Mouse (Mus musculus) hindbrain, embryonic 11.5 days (tissue): Measurements from ENCODE around the gene Htatip2. TPM values are rescaled to one million over a fixed set of nuclear protein-coding genes. Genes with fewer than 3 reads are reported as not detected.

Experiments used
- ATAC-seq: fragments of 200-750 bp; cut with Nextera tagmentation; 2 replicates; pipeline ENCODE4 v1.8.0; 2017; ENCODE audit warnings: mild to moderate bottlenecking, moderate TSS enrichment, moderate library complexity; ENCODE audit not compliant: low FRiP score
- DNase-seq: peaks from one replicate; pipeline ENCODE4 v3.0.0-alpha.2; 2015; ENCODE audit warnings: low spot score
- H3K27ac ChIP-seq: fragments of 300-500 bp; sonication (generic); 2 replicates; pipeline ENCODE4 v1.5.1; 2014; ENCODE audit warnings: mild to moderate bottlenecking, low read depth, low read length
- H3K27me3 ChIP-seq: fragments of 300-500 bp; sonication (generic); 2 replicates; pipeline ENCODE4 v1.6.1; 2014; ENCODE audit warnings: mild to moderate bottlenecking, low read length, moderate library complexity, mixed read lengths; ENCODE audit not compliant: control insufficient read depth, insufficient read depth
- H3K36me3 ChIP-seq: fragments of 300-500 bp; sonication (generic); 2 replicates; pipeline ENCODE4 v1.6.1; 2014; ENCODE audit warnings: mild to moderate bottlenecking, low read length, moderate library complexity, mixed read lengths; ENCODE audit not compliant: control insufficient read depth, insufficient read depth
- H3K4me1 ChIP-seq: fragments of 300-500 bp; sonication (generic); replicated peaks from 2 replicates; pipeline ENCODE4 v1.6.1; 2014; ENCODE audit warnings: low read length, mixed read lengths; ENCODE audit not compliant: control insufficient read depth, insufficient read depth
- H3K4me2 ChIP-seq: fragments of 300-500 bp; sonication (generic); replicated peaks from 2 replicates; pipeline ENCODE4 v1.6.1; 2014; ENCODE audit warnings: mild to moderate bottlenecking, low read depth, low read length
- H3K4me3 ChIP-seq: fragments of 300-500 bp; sonication (generic); 2 replicates; pipeline ENCODE4 v1.5.1; 2014; ENCODE audit warnings: low read depth, low read length
- H3K9ac ChIP-seq: fragments of 300-500 bp; sonication (generic); 2 replicates; pipeline ENCODE4 v1.6.1; 2014; ENCODE audit warnings: low read depth, low read length
- H3K9me3 ChIP-seq: fragments of 300-500 bp; sonication (generic); 2 replicates; pipeline ENCODE4 v1.6.1; 2016; ENCODE audit warnings: low read length; ENCODE audit not compliant: control insufficient read depth
- WGBS: fragments of 180-500 bp; shearing (Covaris S2); extraction: QIAGEN DNeasy Blood & Tissue Kit; methylation state at CpG from one replicate; pipeline ENCODE4 v1.1.7; 2014; 5-methylcytosine and 5-hydroxymethylcytosine counted together
- polyA plus RNA-seq: library from polyadenylated mRNA; unstranded; fragments of >200 nt; fragmentation: Nextera tagmentation; extraction: Ambion mirVana; gene quantifications from 2 replicates; pipeline ENCODE4 v1.2.1, GENCODE M21; 2014

The Htatip2 gene
- polyA plus RNA-seq, 1 experiment from 2014 or later: 3.3 TPM

DNA sequence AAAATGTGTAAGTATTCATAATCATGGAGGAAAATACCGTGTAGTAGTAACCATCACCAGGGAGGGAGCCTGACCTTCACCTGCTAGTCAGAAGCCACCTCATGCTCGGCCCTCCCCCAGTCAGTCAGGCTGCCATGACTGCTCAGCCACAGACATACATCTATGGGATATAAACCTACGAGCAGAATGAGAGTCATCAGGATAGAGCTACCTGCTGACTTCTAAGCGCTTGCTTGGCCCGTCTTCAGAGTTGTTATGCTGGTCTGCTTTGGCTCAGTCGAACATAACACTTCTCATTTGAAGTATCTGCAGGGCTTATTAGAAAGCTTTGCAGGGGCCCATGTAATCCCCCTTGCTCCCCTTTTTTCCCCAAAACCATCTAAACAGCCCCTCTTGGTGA lies 44.6 kb downstream of the Htatip2 start:
- H3K36me3 ChIP-seq: no peaks in the 10 kb centered on the region

DNA sequence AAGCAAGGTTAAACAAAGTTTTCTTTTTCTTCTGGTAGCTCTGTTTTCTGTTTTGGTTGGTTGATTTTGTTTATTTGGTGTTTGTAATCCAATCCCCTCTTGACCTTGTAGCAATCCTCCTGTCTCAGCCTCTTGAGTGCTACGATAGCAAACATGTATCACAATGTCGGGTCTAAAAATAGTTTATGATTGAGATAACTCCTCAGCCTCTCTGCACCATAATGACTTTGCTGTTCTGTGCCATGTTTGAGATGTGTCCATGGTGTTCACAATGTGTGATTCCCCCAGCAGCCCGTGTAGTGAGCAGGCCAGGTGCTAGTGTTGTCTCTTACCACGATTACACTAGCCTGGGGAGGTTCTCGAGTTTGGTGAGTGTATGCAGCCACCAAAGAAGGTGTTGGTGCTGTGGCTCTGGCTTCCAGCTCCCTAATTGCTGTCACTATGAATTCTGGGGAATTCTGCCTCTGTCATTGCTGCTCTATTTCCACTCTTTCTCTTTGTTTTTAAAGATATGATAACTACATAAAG lies 45.8 kb downstream of the Htatip2 start:
- WGBS: 81% methylated on average over 5 of the region's 5 CpGs
- DNase-seq: no peak
- H3K4me2 ChIP-seq: no peak overlapping the region
- no peak overlapping the region for H3K27ac ChIP-seq
- no peak overlapping the region for H3K4me3 ChIP-seq
- H3K27me3 ChIP-seq: no peaks in the 10 kb centered on the region
- no peak overlapping the region for H3K9ac ChIP-seq
- H3K9me3 ChIP-seq: no peaks in the 10 kb centered on the region
- H3K36me3 ChIP-seq: no peaks in the 10 kb centered on the region
- H3K4me1 ChIP-seq: no peaks in the 10 kb centered on the region
- ATAC-seq: no peak

More for the DNA sequence above, 44.6 kb downstream of the Htatip2 start:
- no peak overlapping the region for H3K4me3 ChIP-seq
- H3K9me3 ChIP-seq: no peaks in the 10 kb centered on the region
- no peaks in the 10 kb centered on the region for H3K4me1 ChIP-seq
- DNase-seq (no peak), ATAC-seq (no peak)
- no peaks in the 10 kb centered on the region for H3K27me3 ChIP-seq
- H3K9ac ChIP-seq: no peak overlapping the region
- no peak overlapping the region for H3K27ac ChIP-seq
- H3K4me2 ChIP-seq: no peak overlapping the region
- 92% methylated on average over 6 of the region's 6 CpGs for WGBS

DNA sequence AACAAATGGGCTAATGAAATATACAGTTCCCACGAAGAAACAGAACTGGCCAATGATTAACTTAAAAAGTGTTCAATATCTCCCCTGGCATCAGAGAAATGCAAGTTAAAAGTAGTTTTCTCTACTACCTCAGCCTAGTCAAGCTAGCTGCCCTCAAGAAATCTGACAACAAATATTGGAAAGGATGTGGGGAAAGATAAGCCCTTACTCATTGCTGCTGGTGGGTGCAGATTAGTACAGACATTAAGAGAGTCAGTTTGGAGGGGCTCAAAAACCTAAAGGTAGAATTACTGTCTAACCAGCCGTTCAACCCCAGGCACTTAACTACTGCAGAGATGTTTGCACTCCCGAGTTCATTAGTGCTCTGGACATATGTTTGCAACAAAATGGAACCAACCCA lies 46.7 kb downstream of the Htatip2 start:
- H3K4me2 ChIP-seq: no peak overlapping the region
- no peaks in the 10 kb centered on the region for H3K36me3 ChIP-seq
- no peaks in the 10 kb centered on the region for H3K4me1 ChIP-seq
- no peak overlapping the region for H3K4me3 ChIP-seq
- no peak overlapping the region for H3K27ac ChIP-seq
- no peak for ATAC-seq
- 84% methylated on average over 3 of the region's 3 CpGs for WGBS
- no peak overlapping the region for H3K9ac ChIP-seq
- H3K27me3 ChIP-seq: no peaks in the 10 kb centered on the region
- no peaks in the 10 kb centered on the region for H3K9me3 ChIP-seq
- no peak for DNase-seq

DNA sequence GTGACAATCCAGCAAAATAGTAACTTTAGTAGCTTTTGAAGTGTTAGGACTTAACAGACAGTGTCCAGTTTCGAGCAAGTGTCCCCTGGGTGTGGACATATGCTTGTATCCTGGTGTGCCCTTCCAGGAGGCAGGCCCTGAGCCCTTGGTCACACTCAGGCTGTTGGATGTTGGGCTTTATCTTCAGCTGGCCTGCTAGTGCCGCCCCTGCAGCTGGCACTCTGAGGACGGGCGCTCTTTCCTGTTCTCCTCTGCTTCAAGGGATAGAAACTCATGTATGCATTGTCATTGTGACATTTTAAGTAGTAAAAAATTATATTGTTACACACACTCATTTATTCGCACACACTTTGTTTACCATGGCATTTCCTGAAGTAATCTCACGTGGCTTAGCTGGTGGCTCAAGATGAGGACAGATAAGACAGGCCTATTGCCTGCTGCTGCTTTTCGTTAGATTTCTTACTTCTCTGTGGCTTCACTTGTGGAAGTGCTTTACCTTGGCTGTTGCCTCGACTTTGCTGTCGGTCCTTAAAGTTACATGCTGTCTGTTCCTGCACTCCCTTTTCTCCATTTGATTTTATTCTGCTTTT lies 48.3 kb downstream of the Htatip2 start:
- Histone ChIP-seq H3K27ac (no peak overlapping the region), H3K9me3 (no peaks in the 10 kb centered on the region), H3K9ac (no peak overlapping the region), H3K36me3 (no peaks in the 10 kb centered on the region), H3K4me2 (no peak overlapping the region), H3K4me1 (no peaks in the 10 kb centered on the region), H3K27me3 (no peaks in the 10 kb centered on the region), H3K4me3 (no peak overlapping the region)
- DNase-seq (no peak), ATAC-seq (no peak)
- 90% methylated on average over 9 of the region's 9 CpGs for WGBS

DNA sequence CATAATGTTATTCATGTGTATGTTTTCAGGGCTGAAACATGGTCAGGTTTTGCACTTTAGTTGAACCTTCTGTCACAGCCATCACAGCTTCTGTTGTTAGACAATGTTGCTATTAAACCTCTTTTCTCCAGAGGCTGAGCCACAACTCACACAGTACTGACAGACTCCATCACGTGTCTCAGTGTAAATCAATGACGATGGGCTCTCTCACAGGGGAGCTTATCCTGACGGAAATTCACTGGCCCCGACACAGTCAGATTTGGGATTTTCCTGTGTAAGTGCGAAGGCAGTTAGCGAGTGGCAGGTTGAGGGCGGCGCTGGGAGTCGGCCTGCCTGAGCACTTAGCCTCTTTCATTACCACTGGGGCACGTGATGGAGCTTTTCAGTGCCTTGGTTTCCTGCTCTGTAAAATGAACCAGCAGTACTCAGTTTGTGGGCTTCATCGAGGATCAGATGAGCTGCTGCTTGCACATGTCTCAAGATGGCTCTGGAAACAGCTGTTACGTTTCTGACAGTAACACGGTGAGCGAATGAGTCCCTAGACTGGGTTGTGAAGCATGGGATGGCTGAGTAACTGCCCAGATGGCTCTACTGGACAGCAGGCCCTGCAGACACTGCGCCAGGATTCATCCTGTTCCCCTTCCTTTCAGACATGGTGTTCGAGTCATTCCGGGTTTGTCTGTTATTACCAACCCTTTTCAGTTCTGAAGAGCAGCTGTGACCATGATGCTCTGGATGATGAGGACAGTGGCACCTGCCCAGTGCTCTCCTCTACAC lies 49.1 kb downstream of the Htatip2 start:
- H3K36me3 ChIP-seq: no peaks in the 10 kb centered on the region
- 86% methylated on average over 17 of the region's 17 CpGs for WGBS
- DNase-seq: no peak
- H3K9ac ChIP-seq: no peak overlapping the region
- no peaks in the 10 kb centered on the region for H3K4me1 ChIP-seq
- H3K4me2 ChIP-seq: no peak overlapping the region
- no peak overlapping the region for H3K4me3 ChIP-seq
- H3K27ac ChIP-seq: no peak overlapping the region
- ATAC-seq: no peak
- no peaks in the 10 kb centered on the region for H3K9me3 ChIP-seq
- no peaks in the 10 kb centered on the region for H3K27me3 ChIP-seq

DNA sequence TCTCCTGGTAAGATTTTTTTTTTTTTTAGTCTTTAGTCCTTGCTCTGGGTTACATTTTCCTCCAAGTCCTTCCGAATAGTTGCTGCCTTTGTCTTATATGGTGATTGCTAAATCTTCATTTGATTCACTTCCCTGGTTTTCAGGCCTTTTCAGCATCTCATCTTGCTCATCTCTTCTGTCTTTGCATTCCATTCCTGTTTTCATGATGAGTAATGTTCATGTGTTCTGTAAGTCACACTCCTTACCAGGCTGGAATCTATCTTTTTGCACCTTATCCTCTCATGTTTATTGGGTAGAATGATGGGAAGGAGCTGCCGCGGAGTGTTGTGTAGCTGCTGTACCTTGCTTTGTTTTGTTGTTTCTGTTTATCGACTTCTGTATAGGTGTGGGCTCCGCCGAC lies 50.2 kb downstream of the Htatip2 start:
- DNase-seq (no peak), ATAC-seq (no peak)
- no peak overlapping the region for H3K4me3 ChIP-seq
- no peaks in the 10 kb centered on the region for H3K36me3 ChIP-seq
- no peaks in the 10 kb centered on the region for H3K4me1 ChIP-seq
- H3K4me2 ChIP-seq: no peak overlapping the region
- 92% methylated on average over 6 of the region's 6 CpGs for WGBS
- H3K27me3 ChIP-seq: no peaks in the 10 kb centered on the region
- no peak overlapping the region for H3K27ac ChIP-seq
- H3K9me3 ChIP-seq: no peaks in the 10 kb centered on the region
- no peak overlapping the region for H3K9ac ChIP-seq

DNA sequence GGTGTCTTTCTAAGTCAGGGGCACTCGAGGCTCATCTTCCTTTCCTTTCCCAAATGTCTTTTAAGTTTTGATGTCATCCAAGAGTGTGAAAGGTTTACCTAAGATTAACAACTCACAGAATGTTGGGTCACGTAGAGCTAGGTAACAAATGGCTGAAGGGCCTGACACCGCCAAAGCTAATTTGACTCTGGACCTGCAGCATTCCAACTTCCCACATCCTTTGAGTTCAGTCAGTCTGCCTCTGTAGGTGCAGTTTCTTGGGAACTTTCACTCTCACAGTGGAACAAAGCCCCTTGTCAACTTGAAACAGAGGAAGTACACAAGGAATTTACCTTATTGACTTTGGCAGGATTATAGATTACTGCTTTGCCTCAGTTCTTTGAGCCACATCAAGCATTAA lies 50.6 kb downstream of the Htatip2 start:
- Histone ChIP-seq H3K4me3 (no peak overlapping the region), H3K9ac (no peak overlapping the region), H3K36me3 (no peaks in the 10 kb centered on the region), H3K27me3 (no peaks in the 10 kb centered on the region), H3K4me2 (no peak overlapping the region), H3K4me1 (no peaks in the 10 kb centered on the region), H3K9me3 (no peaks in the 10 kb centered on the region), H3K27ac (no peak overlapping the region)
- 66% methylated on average over 3 of the region's 3 CpGs for WGBS
- no peak for DNase-seq
- no peak for ATAC-seq

DNA sequence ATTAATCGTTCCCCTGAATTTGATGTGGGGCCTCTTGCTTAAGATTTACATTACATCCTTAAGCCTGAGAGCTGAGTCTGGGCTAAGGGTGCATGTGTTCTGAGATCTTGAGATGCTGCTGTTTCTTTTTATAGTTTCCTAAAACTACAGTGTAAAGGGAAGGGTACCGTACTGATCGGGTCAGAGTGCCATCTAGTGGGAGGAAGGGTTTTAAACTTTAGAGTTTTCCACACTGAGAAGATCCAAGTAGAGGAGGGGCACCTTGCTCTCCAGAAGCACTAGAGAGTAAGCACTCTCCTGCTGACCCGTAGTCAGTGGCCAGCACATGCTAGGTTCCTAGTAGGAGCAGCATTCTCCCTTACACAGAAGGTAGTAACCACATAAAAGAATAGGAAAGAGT lies 52.4 kb downstream of the Htatip2 start:
- H3K4me1 ChIP-seq: no peaks in the 10 kb centered on the region
- ATAC-seq (no peak), DNase-seq (peak; percentile 26)
- no peaks in the 10 kb centered on the region for H3K27me3 ChIP-seq
- no peaks in the 10 kb centered on the region for H3K9me3 ChIP-seq
- H3K27ac ChIP-seq: no peak overlapping the region
- 68% methylated on average over 4 of the region's 4 CpGs for WGBS
- no peak overlapping the region for H3K4me2 ChIP-seq
- no peak overlapping the region for H3K4me3 ChIP-seq
- H3K36me3 ChIP-seq: 0 out of 2 replicates have a peak, but pooled peaks cover 3% of the 10 kb centered on the region
- H3K9ac ChIP-seq: no peak overlapping the region

DNA sequence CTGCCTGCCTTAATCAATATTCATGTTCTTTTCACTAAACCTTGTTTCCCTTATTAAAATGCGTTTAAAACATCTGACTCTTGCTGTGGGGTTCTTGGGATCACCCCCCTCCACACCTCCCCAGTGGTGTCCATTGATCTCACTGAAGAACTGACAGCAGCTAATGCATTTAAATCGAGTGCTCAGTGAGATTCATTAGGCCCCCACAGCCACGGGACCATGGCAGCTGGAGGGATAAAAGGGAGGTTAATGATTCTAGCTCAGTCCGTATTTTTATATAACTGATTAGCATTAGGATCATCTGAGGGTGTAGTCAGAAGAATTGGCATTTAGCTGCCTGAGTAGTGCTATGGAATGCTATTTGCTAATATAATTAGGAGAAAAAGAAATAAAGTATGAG lies 60.5 kb downstream of the Htatip2 start:
- DNase-seq: peak; percentile 43
- Histone ChIP-seq H3K9me3 (no peaks in the 10 kb centered on the region), H3K36me3 (0 out of 2 replicates have a peak, but pooled peaks cover 3% of the 10 kb centered on the region), H3K4me2 (no peak overlapping the region), H3K4me3 (no peak overlapping the region), H3K4me1 (0 out of 2 replicates have a peak, but pooled peaks cover 2% of the 10 kb centered on the region), H3K27me3 (no peaks in the 10 kb centered on the region), H3K9ac (no peak overlapping the region), H3K27ac (peak overlapping the region; percentile 7; the same call in 1 of the 2 replicates)
- ATAC-seq: peak; percentile 86
- WGBS: 34% methylated on average over 4 of the region's 4 CpGs
